Mouse (Mus musculus): Measurements from ENCODE around the gene Tmem192.

Tmem192 gene

GRCm38 (mm10) chr8:64946820-64947697 is at the start of gene Tmem192:
Gene Tmem192, plus strand, starts transcription at chr8:64947185.
- peak; percentile 72 for DNase-seq (ENCODE audit: low read depth)

DNA sequence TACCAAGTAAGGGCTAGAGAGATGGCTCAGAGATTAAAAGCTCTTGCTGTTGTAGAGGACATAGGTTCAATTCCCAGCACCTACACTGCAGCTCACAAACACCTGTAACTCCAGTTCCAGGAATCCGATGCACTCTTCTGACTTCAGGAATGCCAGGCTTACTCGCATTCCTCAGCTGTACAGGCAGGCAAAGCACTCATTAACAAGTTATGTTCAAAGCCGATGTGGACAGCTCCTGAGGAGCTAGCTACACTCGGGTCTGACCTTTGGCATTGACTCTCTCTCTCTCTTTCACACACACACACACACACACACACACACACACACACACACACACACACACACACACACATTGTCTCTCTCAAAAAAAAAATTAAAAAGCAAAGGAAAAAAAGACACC is 48.3 kb upstream of the Tmem192 start:
- no peak for DNase-seq (ENCODE audit: low read depth)

GRCm38 (mm10) chr8:64900645-64901044 is 46.3 kb upstream of the Tmem192 start:
- no peak for DNase-seq (ENCODE audit: low read depth)

DNA sequence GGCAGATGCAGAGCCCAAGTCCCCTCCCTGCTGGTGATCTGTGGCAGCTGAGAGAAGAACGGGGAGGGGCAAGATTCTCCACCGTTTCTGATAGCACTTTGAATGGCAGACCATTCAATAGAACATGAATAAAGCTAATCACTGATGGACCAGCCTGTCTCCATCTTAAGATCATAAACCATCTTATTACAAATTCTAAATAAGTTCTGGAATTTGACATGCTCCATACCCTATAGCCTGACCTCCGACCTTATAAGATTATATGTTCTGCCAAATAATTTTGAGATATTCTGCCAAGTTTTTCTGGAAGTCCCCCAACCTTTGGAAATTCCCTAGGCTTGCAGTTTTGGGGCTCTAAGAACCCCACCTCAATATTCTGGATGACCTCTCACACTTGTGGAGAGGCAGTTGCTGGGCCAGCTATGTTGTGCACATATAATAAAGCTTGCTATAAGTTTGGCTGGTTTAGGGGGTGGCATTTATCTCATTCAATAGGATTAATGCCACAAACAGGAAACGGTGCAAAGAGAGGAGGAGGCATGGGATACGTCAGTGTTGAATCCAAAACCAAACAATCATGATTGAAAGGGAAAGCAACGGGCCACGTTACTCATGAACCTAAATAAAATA is 45.3 kb upstream of the Tmem192 start:
- DNase-seq (ENCODE audit: low read depth), result no peak

DNA sequence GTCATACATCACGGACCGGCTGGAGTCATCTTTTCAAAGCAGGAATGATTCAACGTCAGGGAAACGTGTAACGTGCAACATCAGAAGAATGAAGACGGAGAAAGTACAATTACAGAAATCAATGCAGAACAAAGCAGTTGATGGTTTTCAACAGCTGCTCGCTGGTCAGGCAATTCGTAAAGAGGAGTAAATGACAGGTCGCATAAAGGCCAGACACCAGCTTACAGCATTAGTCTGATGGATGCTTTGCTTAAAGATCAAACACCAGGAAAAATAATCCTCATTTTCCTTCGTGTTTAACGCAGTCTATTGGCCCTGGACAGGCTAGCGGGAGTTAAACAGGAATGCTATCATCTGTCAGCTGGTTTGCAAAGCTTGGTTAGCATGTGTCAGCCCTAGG is 44.8 kb upstream of the Tmem192 start:
- DNase-seq (ENCODE audit: low read depth), result no peak

GRCm38 (mm10) chr8:64903778-64904177 is 43.2 kb upstream of the Tmem192 start:
- no peak for DNase-seq (ENCODE audit: low read depth)

DNA sequence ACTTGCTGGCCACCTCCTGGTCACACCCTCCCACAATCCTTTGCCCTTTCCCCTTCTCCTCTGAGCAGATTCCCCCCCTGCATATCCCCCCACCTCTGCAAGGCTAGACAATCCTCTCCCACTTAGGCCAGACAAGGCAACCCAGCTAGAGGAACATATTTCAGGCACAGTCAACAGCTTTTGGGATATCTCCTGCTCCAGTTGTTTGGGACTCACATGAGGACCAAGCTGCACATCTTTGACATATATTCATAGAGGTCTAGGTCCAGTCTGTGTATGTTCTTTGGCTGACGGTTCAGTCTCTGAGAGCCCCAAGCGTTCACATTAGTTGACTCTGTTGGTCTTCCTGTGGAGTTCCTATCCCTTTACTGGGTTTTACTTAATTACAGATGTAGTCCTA is 37.0 kb upstream of the Tmem192 start:
- DNase-seq (ENCODE audit: low read depth), result no peak

- DNase-seq (ENCODE audit: low read depth), result no peak
Observed at GRCm38 (mm10) chr8:64916793-64917192, 30.2 kb upstream of the Tmem192 start.

DNA sequence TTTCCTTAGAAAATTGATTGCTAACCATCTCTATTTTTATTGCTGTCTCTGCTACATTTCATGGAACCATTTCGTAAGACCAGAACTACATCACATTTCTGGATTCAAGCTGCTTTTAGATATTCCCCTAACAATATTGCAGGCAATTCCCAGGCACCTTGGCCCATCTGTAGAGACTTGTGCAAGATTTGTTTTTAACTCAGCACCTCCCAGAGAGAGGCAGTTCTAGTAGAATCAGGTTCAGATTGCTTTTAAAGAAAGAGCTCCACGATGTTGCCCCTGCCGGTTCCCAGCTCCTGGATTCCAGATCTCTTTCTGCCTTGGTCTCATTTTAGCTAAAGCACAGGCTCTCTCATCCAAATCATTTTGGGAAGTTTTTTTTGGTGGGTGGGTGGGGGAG is 23.7 kb upstream of the Tmem192 start:
- no peak for DNase-seq (ENCODE audit: low read depth)

DNA sequence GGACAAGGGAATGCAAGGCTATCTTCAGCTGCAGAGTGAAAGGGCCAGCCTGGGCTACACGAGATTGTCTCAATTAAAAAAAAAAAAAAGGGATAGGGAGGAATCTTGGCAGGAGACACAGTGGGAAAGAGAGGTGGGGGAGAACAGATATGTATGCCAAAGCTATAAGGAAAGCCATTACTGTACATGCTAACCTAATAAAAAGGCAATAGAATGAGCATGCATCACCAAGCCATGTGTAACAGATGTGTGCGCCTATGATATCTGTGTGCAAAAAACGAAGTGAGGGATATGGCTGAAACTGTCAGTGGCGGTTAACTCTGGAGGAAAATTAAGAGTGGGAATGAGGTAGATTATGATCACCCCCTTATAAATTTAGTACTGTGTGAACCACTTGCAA is 21.2 kb upstream of the Tmem192 start:
- DNase-seq (ENCODE audit: low read depth), result no peak

- no peak for DNase-seq (ENCODE audit: low read depth)
Observed at GRCm38 (mm10) chr8:64926355-64926754, 20.6 kb upstream of the Tmem192 start.

DNA sequence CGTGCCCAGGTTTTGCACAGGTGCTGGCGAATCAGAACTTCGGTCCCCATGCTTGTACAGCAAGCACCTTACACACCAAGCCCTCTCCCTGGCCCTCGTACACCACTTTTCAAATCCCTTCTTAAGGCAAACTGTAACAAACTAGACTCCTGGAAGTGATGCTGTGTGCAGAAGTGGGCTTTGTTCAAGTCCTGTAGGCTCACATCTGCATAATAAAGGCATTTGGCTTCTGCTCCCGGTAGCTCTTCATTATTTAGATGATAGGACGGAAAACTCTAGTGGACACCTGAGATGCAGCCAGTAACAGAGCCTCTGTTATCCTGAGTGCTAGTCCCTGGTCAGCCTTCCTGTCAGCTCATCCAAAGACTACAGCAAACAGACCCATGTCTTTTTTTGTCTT is 18.0 kb upstream of the Tmem192 start:
- DNase-seq (ENCODE audit: low read depth), result no peak

GRCm38 (mm10) chr8:64934997-64935396 is 12.0 kb upstream of the Tmem192 start:
- no peak for DNase-seq (ENCODE audit: low read depth)

DNA sequence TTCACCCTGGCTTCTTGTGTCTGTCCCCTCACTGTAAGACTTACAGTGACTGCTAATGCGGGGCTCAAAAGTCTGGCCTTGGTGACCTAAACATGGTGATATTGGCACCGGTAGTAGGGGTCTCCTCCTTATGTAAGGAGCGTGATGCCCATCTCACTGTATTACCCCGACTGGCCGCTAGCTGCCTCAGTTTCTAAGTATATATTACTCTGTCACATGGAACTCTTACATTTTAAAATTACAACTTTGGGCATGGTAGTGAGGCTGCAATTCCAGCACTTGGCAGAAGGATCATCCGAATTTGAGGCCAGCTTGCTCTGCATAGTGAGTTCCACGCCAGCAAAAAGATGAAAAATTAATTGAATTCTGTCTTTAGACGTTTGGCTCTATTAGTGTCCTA is 6.0 kb upstream of the Tmem192 start:
- no peak for DNase-seq (ENCODE audit: low read depth)

DNA sequence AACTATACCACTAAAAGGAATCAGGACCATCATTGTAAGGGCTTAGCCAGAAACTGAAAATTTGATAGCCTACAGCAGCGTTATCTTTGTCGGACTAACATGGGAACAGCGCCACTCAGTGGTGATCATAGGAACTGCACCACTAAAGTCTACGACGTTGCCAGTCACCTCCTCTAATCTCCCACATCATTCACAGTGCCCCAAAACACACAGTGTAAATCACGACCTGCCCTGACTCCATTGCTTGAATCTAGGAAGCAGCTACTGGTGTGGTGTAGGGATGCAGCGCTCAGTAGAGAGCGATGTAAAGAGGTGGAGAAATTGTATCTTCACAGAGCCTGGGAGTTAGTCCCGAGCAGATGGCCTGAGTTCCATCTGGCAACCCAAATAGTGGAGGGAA is 5.5 kb upstream of the Tmem192 start:
- DNase-seq (ENCODE audit: low read depth), result peak; percentile 26

DNA sequence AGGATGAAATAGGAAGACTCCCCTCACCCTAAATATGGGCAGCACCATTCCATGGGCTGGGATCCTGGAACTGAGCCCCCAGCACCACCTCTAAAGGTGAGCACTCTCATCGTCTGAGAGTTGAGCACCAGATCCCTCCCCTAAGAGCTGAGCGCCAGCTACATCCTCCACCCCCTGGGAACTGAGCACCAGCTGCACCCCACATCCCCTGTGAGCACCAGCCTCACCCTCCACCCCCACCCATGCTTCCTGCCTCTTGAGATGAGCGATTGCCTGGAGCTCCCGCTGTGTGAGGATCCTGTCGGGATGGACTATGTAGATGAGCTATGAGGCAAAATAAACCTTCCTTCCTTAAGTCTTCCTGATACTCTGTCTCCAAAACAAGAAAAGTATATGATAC is 4.0 kb upstream of the Tmem192 start:
- DNase-seq (ENCODE audit: low read depth), result no peak

DNA sequence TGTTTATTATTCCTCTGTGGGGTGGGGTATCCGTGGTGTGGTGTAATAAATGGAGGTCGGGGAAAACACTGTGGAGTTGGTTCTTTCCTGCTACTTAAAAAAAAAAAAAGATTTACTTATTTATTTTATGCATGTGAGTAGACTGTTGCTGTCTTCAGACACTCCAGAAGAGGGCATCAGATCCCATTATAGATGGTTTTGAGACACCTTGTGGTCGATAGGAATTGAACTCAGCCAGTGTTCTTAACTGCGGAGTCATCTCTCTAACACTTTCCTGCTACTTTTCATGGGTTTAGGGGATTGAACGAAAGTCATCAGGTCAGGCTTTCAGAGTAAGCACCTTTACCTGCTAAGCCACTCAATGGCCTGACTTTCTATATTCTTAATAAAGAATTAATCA is 2.2 kb upstream of the Tmem192 start:
- no peak for DNase-seq (ENCODE audit: low read depth)

GRCm38 (mm10) chr8:64945606-64946005 is 1.4 kb upstream of the Tmem192 start:
- no peak for DNase-seq (ENCODE audit: low read depth)

DNA sequence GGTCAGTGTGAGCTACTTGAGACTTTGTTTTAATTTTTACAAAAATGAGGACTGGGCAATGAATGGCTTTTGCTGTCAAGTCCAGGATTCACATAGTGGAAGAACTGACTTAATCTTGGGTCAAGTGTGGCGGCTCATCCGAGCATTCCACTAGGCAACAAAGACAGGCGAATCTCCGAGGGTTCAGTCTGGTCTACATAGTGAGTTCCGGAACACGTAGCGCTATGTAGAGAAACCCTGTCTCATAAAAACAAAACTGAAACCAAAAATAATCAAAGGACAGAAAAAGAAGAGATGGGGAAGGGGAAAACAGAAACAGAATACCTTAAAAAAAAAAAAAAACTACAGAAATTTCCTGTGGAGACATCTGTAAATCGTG is 555 bp upstream of the Tmem192 start:
- DNase-seq (ENCODE audit: low read depth), result no peak

GRCm38 (mm10) chr8:64947698-64948034 is 681 bp downstream of the Tmem192 start:
- DNase-seq (ENCODE audit: low read depth), result no peak

- no peak for DNase-seq (ENCODE audit: low read depth)
Observed at GRCm38 (mm10) chr8:64948371-64948770, 1.4 kb downstream of the Tmem192 start.

- DNase-seq (ENCODE audit: low read depth), result no peak
Observed at GRCm38 (mm10) chr8:64952101-64952500, 5.1 kb downstream of the Tmem192 start.

DNA sequence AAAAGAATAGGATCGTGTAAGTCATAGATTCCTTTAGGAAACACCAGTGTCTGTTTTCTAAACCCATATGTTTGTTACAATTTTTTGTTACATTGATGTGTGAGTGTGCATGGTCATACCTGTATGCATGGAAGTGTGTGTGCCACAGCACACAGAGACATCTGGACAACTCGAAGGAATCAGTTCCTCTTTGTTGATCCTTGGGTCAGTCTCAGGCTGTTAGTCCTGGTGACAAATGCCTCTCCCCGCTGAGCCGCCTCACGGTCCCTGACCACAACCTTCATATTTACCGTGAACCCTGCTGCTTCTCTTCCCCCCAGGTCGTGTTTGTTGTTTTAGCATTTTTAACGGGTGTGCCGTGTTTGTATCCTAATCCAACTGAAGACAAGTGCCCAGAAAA is 12.0 kb downstream of the Tmem192 start:
- no peak for DNase-seq (ENCODE audit: low read depth)

- DNase-seq (ENCODE audit: low read depth), result no peak
Observed at GRCm38 (mm10) chr8:64962836-64963235, 15.9 kb downstream of the Tmem192 start.

Data from fibroblast of lung, adult 2 months (primary cell).